Mouse (Mus musculus) urinary bladder, postnatal 14 days (tissue): ENCODE measurements at regions not wholly inside any gene's neighbourhood (a gene's known extent, or its start where the extent isn't known, plus 50 kb on each side); places are given as distances from the start of the nearest gene placed in this dataset.
"Not testable (repeated sequence)": the region's sequence is repeated elsewhere in the genome, so short reads cannot be mapped to it uniquely, and the experiment has no call there.

Source experiments
- DNase-seq: peaks from one replicate; pipeline ENCODE4 v3.0.0; 2021; ENCODE audit warnings: low spot score

DNA sequence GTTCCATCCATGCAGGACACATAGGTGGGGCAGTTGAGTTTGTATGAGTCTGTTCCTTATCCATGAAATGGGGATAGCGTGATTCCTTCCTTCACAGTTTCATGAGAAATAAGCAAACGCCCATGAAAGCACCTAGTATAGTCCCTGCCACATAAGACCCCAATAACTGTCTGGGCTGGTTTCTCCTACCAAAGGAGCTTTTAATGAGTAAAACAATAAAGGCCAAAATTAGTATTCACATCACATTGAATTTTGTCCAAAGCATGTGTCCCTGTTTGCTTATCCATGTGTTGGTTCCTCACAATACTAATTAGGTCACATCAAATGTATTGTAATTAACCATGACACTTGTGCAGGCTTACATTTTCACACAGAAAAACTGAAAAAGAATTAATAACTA, 221.3 kb downstream of the Prdm13 start:
- no peak for DNase-seq

DNA sequence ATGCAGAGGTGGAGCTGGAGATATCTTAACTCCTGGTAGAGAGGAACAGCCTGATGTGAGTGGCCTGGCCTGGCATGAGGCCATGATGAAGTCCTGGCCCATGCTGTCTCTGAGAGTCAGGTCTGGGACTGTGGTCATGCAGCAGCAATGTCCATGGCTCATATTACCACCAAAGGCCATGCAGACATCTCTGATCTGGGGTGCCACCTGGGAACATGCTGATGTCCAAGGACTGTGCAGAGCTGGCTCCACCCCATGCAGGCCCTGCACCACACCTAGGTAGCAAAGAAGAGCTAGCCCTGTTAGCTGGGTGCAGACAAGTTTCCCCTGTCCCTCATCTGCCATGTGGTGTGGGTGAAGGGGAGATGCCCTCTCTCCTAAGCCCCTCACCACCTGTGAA, 244.5 kb downstream of the Prdm13 start:
- DNase-seq: no peak

DNA sequence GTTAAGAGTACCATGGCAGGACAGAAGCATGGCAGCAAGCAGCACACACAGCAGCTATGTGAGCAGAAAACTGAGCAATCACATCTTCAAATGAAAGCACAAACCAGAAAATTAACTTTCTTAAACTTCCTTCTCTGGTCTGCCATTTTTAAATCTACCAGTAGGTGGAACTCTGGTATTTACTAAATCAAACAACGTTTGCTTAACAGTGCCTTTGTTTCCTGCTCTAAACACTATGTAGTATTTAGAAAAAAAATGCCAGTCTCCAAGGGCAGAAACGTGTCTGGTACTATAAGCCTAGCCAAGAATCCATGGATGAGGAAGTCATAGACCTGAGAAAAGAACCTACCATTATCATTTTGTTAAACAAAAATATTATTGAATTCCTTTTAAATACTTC, 249.1 kb downstream of the Prdm13 start:
- no peak for DNase-seq

DNA sequence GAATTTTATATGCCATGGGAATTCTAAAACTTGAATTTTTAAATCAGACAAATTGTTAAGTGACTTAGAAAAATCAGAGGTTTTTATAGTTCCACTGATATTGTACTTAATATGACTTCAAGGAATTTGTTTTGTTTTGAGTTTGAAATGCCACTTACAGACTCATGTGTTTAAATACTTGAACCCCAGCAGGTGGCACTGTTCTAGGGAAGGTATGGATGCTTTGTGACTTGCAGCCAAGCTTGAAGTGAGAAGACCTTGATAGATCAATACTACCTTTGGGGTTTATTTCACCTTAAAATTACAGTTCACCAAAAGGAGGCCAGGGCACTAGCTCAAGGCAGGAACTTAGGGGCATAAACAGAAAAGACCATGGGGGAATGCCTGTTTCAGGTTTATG, 277.9 kb downstream of the Prdm13 start:
- DNase-seq: no peak

DNA sequence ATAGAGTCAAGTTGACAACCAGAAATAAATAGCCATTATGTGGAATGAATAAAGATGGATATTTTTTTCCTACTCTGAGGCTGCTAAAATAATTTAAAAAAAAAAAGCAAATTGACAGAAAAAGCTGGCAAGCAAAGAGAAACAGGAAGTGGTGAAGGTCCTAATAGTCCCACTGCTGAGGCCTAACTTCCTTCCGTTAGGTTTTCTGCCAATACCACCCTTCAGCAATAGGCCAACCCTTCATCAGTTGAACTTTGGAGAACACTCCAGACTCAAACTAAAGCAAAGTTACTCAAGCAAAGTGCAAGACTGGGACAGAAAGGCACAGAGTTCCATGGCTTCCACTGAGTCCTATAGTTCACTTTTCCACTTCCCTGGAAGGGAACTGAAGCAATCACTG, 316.4 kb downstream of the Prdm13 start:
- DNase-seq: no peak

DNA sequence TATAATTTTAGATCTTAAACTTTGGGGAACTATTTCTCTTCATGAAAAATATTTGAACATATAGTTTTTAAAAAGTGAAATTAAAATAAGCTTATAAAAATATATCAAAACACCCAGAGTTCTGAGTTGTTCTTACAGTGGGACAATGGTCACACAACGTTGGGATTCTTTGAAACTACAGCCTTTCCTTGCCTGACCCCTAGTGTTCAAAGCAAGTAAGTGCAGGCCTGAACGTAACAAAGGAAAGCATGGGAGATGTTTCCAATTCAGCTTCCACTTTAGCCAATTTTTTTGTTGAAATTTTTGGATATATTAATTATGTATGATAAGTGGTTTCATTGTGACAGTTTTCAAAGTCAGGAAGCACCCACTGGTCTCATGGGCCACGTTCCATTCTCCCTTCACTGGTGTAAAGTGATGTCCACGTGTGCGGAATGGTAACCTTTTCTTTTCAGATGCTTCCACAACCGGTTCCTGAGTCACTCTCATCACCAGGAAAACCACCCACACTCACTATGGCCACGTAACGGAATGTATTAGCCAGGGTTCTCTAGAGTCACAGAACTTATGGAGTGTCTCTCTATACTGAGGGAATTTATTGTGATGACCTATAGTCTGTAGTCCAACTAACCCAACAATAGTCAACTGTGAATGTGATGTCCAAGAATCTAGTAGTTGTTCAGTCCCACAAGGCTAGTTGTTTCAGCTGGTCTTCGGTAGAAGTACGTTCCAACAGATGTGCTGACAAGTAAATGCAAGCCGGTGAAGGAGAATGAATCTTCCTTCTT, 317.3 kb downstream of the Prdm13 start:
- DNase-seq: peak; percentile 3

DNA sequence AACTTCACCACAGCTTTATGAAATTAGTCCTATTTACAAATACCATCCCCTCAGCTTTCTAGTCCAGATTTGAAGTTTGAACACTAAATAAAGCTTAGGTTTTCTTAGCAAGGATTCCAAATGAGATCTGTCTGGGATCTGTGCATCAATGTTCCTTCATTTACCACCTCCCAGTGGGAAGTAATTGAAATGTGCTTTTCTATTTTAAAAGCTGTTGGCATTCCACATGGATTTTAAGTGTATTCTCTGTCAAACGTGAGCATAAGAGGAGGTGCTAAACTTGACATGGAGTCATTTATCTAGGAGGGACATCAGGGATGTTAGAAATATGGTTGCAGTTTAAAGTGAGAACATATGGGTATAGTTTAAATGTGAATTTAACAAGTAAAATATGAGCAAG, 364.0 kb downstream of the Prdm13 start:
- no peak for DNase-seq

DNA sequence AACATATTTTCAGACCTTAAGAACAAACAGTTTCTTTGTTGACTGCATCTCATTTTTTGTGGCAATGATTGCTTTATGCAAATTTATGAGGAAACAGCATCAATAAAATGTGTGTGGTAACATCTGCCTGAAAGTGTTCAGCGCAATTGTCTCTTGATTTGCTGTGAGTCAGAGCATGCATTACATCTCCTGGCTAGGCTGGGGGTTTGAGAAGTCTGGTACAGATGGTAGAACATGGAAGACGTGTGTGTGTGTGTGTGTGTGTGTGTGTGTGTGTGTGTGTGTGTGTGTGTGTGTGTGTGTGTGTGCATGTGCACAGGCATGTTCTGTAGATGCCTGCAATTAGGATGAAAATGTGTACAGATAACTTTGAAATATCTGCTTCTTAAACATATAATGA, 376.5 kb downstream of the Prdm13 start:
- not testable (repeated sequence) for DNase-seq

DNA sequence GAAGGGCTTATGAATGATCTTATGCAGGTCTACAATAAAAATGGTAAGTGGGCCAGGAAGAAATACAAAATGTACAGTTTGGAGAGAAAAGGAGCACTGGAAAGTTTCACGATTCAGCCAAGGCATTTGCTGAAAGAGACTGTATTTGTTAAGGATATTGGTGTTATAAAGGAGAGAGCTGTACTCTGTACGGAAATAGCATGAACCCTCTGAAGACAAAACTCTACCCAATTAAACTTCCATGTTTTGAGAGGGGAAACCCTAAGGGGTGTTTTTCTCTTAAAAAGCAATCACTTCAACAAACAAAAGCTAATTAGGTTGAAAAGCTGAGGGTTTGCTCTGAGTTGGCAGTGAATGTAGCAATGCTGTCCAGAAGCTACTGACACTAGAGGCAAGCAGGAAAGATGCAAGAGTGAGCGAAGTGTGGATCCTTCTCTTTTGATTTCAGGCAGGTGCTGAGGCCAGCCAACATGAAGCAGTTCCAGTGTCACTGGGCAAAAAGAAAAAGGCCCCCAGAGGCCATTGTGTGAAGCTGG, 378.2 kb downstream of the Prdm13 start:
- DNase-seq: no peak

DNA sequence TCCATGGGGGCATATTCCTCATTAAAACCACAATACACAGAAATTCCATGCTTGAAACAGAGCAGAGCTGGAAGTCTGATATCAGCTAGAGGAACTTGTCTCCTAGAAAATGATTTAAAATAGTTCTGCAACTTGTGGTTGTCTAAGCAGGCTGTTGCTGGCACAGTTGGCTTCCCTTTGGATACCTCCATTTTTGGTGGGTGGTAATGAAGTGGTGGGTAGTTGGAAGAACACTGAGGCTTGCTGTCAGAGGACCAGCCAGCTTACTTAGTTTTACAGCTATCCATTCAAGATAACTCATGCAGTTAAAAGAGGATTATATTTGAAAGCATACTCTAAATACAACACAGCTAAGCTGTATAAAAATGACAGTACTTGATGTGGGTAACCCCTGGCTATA, 385.6 kb downstream of the Prdm13 start:
- no peak for DNase-seq

DNA sequence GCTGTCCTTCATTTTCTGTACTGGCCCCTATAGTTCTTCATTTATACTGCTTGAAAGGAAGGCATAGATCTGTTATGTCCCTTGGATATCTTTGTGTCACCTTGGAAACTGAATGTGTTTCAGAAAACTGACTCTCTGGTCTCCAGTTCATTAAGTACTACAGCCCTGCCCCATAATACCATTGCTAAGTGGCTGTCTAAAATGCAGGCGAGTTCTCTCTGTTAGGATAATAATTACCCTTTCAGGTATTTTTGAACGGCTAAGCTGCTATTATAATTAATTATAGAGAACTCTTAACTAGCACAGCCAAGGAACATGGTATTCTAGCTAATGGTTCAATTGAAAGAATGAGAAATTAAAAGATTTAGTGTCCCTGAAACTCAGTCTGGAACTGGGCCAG, 418.5 kb downstream of the Prdm13 start:
- no peak for DNase-seq

DNA sequence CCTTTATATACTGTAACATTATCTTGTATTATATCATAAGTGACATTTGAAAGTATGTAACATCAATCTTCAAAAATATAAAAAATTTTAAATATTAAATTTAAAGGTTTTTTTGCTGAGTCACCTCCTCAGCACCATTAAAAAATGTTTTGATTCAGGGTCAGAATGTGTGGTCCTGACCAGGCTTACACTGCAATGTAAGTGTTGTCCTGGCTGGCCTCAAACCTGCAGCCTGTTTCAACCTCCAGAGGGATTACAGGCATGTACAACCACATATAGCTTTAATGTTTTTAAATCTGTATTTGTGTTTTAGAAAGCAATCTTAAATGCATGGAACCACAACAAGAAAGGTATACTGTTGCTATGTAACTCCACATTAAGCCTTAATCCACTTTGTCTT, 418.9 kb downstream of the Prdm13 start:
- DNase-seq: no peak

DNA sequence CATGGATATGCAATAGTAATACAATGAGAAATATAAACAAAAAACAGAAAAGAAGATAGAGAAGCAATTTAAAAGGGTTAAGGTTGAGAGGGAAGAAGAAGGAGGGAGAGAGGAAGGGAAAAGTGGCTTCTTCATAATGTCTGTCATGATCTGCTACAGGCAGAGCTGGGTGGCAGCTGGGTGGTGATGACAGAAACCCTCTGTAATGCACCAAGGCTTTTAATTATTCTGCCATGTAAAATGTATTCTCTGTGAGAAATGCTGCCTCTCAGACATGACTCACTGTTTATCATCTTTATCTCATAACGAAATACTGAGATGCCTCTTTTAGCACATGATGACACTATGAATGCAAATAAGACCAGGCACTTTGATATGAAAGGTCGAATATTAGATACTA, 435.4 kb downstream of the Prdm13 start:
- DNase-seq: no peak

DNA sequence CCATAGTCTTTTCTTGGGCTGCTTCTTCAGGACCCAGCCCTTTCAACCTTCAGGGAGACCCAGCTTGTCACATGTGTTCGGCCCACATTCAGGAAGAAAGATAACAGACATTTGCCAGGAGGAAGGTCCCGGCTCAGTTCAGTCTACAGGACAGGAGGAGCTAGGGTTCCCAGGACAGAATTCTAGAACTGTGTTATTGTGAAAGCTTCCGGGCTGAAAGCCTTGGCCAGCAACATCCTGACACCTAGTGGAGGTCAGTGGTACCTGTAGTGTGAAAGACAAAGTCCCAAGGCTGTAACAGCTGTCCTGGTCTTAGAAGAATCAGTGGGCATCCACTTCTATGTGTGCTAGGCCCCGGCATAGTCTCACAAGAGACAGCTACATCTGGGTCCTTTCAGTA, 463.1 kb downstream of the Prdm13 start:
- DNase-seq: peak; percentile 35

DNA sequence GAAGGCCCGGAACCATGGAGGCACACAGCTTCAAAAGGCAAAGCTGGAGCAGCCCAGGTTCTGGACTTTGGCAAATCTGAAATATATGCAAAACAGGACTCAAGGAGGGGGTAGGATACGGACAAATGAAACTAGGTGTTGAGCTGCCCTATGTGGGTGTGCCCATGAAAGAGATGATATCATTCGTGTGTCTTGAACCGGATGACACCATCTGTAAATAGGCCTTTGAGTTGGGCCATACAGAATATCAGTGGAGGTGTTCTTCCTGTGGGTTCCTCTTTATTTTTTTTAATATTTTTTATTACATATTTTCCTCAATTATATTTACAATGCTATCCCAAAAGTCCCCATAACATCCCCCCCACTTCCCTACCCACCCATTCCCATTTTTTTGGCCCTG, 478.1 kb downstream of the Prdm13 start:
- DNase-seq: no peak

DNA sequence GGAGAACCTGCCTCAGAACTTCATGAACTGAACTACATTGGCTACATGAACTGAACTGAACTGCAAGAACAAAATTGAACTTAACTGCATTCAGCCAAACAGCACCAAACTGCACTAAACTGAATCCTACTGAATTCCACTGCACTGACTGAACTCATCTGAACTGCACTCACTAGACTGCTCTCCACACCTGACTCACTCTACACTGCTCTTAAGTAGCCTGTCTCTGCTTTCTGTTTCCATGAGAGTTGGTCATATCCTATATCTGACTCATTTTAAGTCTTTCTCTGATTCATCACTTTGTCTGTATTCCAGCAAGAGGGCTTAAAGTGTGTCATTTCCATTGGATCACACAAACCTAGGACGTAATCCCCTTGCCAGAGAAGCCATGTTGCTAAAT, 490.1 kb downstream of the Prdm13 start:
- DNase-seq: no peak

DNA sequence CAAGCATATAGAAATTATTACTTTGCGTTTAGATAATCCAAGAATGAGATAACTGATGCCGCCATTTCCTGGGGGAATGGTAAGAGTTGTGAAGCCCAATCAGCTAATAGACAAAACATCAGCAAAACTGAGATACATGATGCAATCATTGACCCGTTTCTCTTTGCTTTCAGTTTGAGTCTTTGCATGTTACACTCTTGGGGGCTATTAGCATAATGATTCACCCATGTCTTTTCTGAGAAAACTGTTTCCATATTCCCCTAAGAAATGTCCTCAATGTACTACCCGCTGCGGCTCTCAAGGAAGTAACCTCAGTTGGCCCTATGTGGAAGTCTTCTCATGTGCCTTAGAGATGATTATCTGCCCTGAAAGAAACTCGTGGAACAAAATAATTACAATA, 512.0 kb downstream of the Prdm13 start:
- DNase-seq: no peak

DNA sequence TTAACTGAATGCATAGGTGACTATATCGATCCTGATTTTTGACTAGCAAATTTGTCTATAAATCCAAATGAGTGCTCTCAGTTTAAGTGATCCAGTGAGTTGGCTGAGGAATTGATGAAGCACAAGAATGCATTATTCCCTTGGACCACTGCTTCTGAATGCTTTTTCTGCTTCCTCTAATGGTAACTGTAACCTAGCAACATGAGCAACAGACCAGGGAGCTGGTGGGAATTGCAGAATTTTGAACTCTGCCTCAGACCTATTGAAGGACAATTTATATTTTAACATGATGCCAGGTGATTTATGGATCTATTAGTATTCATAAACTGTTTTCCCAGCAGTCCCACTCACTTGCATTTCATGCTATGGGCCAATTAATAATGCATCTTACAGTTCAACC, 512.7 kb downstream of the Prdm13 start:
- no peak for DNase-seq

DNA sequence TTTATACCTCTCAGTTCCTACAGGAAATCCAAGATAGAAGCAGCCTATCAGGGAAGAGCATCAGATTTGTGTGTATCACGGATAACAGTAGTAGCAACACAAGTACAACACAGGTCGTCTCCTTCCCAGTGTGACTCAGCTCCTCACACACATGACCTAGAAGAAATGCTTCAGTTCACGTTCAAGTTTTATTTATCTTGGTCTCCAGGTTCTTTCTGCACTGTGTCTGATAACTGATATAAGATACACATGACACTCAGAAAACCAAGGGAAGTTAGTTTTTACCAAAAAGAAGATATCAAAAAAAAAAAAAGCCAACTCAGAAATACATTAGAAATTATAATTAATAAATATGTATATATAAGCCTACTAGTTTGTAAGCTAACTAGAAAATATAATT, 515.0 kb downstream of the Prdm13 start:
- DNase-seq: no peak

DNA sequence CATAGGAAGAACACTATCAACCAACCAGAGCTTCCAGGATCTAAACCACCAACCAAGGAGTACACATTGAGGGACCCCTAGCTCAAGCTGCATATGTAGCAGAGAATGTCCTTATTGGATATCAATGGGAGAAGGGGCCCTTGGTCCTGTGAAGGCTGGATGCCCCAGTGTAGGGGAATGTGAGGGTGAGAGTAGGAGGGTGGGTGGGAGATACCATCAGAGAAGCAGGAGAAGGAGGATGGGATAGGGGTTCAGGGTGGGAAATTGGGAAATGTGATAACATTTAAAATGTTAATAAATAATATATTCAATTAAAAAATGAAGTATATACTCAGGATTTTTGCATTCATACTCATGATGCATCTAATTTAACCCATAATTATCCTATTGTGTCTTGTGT, 523.6 kb downstream of the Prdm13 start:
- no peak for DNase-seq

DNA sequence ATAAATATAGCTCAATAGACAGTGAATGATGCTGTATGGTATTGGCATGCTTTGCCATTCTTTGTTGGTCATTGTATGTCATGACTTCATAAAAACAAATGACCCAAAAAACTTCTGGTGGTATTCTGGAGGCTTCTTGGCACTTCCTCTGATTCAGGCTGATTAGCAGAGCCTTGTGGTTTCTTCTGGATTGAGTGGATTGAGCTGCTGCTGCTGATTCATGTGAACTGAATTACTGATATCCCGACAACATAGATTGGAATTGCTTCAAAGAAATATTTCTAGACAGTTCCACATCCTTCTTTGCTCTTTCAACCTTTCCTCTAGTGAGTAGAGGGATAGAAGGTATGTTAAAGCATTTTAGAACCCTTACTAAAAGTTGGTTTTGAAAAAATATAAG, 559.9 kb downstream of the Prdm13 start:
- DNase-seq: no peak

DNA sequence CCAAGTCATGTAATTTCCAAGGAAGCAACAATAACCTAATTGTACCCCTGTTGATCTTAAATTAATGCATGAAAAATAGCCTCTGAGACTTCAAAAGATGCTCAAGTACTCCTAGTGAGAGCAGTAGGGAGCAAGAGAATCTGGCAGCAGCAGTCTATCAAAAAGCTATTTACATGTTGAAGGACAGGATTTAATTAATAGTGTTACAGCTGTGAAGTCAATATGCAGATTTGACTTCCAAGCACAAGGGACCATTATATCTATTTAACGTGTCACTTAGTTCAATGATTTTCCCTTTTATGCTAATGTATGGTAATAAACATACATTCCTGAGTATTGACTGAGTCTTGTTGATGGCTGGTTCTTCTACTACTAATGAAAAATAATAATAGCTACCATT, 590.0 kb downstream of the Prdm13 start:
- DNase-seq: no peak

DNA sequence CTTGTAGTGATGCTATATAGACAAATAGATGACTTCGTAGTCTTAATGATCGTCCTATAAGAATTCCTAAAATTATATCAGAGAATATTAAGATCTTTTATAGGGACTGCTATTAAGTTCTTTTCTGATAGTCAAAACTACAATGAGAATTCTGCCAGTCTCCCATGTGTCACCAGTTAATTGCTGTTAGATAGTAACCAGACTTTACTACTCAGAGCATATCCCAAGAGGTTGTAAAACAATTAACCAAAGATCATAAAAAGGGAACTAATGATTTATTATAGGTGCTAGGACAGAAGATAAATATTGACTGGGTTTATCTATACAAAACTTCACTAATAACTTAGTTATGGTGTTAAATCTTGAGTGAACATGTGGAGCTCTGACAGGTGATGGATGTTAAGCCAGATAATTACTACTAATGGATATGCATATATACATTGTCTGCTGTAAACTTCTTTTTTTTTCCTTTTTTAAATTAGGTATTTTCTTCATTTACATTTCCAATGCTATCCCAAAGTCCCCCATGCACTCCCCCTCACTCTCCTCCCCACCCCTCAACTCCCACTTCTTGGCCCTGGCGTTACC, 615.5 kb downstream of the Prdm13 start:
- no peak for DNase-seq
